Comparison of ENCODE assay signal across 10 mouse cellular contexts in the genomic region with DNA sequence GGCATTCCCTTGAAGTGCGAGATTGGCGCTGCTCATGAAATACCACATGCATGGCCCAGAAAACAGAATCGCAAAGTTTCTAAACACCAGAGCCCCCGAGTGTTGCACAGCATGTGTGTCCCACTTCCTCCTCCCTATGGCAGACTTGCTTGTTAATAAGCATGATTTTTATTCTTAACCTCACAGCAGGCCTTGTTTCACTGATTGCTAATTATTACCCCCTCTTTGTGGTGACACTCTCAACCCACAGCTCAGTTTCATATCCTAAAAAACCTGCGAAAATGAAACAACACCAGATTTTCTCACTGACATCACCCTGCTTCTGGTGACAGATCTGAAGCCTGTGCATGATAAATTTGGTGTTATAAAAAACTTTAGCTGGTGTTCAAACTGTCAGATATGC.
DNase-seq lines count a peak whose midpoint lies in the region; ATAC-seq and TF ChIP-seq lines count a peak whose summit lies in the region.
"Had no signal": no experiment of that assay in that cellular context is flagged by ENCODE, and none has a peak within 500 bp of the region (broad histone marks: within the 10 kb centered on the region; RNA-seq: fewer than 3 reads in every experiment).

No protein-coding gene starts in this region.

- H3K27me3 ChIP-seq in hindbrain, embryonic 10.5 days (ENCODE audit: insufficient read depth, poor library complexity, severe bottlenecking), result no peaks in the 10 kb centered on the region

- no peaks in the 10 kb centered on the region for H3K9me3 ChIP-seq in hindbrain, embryonic 10.5 days
- H3K9me3 ChIP-seq: heart, embryonic 10.5 days had no signal

- no peak overlapping the region for H3K4me3 ChIP-seq in hindbrain, embryonic 10.5 days
- H3K4me3 ChIP-seq: heart, embryonic 10.5 days had no signal

- TF ChIP-seq CTCF in brain, embryonic 14.5 days (IDR thresholded peaks at IDR 0.05; ENCODE audit: borderline replicate concordance, extremely low read depth, insufficient read depth, insufficient read length), result no peak

- peak; percentile 77 for DNase-seq in A20 (ENCODE audit: low read depth, low spot score)
- DNase-seq in brain, embryonic 14.5 days (ENCODE audit: low read depth), result peak; percentile 74
- peak; percentile 47 for DNase-seq in induced T-regulatory cell, adult 2 months (ENCODE audit: low read depth)
- no peak for DNase-seq in urinary bladder, postnatal 25 days (ENCODE audit: low spot score)
- no peak for DNase-seq in heart, adult 18-20 months
- no peak for DNase-seq in urinary bladder, postnatal 4 days (ENCODE audit: low spot score in 2 of 2)
- DNase-seq in hindbrain, embryonic 10.5 days (ENCODE audit: low spot score), result no peak

- WGBS in hindbrain, embryonic 10.5 days, result 84% methylated on average over 5 of the region's 5 CpGs

- ATAC-seq in megakaryocyte, adult 5-6 weeks (ENCODE audit: poor library complexity, severe bottlenecking), result peak; percentile 96
- ATAC-seq: hindbrain, postnatal 0 days had no signal

- no peaks in the 10 kb centered on the region for H3K4me1 ChIP-seq in hindbrain, embryonic 10.5 days (replicated peaks)
- H3K4me1 ChIP-seq: heart, embryonic 10.5 days had no signal

- no peak for TF ChIP-seq POLR2A in brain, embryonic 14.5 days (IDR thresholded peaks at IDR 0.05; ENCODE audit: borderline replicate concordance, extremely low read depth, insufficient read depth, insufficient read length, poor library complexity, severe bottlenecking)

- H3K27ac ChIP-seq in hindbrain, embryonic 10.5 days, result no peak overlapping the region
- H3K27ac ChIP-seq: heart, embryonic 10.5 days; hindbrain, postnatal 0 days had no signal

- H3K36me3 ChIP-seq in hindbrain, embryonic 10.5 days, result no peaks in the 10 kb centered on the region
- H3K36me3 ChIP-seq: heart, embryonic 10.5 days had no signal

Comparison
In these comparisons a context has a peak if more than half of its experiments do, and no peak if none do; other contexts are left out.
1. DNase-seq: peak in A20 (single experiment), brain, embryonic 14.5 days (single experiment) and induced T-regulatory cell, adult 2 months (single experiment); none in urinary bladder, postnatal 25 days (single experiment), heart, adult 18-20 months (0 of 2), urinary bladder, postnatal 4 days (0 of 2) and hindbrain, embryonic 10.5 days (single experiment).